ENCODE assay signal across 8 mouse cellular contexts in genomic region chr13:9763828-9764645, GRCm38 (mm10). TPM values are rescaled to one million over a fixed set of nuclear protein-coding genes. Genes with fewer than 3 reads are reported as not detected.
A peak's percentile ranks its signal among the peaks of the same experiment; 100 is the strongest.
DNase-seq lines count a peak whose midpoint lies in the region; ATAC-seq lines count a peak whose summit lies in the region.

No protein-coding gene starts in this region.

- peaks cover 49% of the 10 kb centered on the region for H3K4me1 ChIP-seq in embryonic facial prominence, embryonic 13.5 days
- peaks cover 21% of the 10 kb centered on the region for H3K4me1 ChIP-seq in kidney, embryonic 14.5 days (ENCODE audit: control insufficient read depth, insufficient read depth, low read length)
- peaks cover 46% of the 10 kb centered on the region for H3K4me1 ChIP-seq in liver, embryonic 12.5 days
- peaks cover 22% of the 10 kb centered on the region; the same call in 1 of the 2 replicates for H3K4me1 ChIP-seq in stomach, embryonic 14.5 days (ENCODE audit: control insufficient read depth, insufficient read depth, low read length)

- H3K27me3 ChIP-seq in embryonic facial prominence, embryonic 13.5 days, result no peaks in the 10 kb centered on the region
- H3K27me3 ChIP-seq in kidney, embryonic 14.5 days (ENCODE audit: control insufficient read depth, insufficient read depth, low read length), result no peaks in the 10 kb centered on the region
- H3K27me3 ChIP-seq in liver, embryonic 12.5 days (replicated peaks), result no peaks in the 10 kb centered on the region; the same call in 1 of the 2 replicates
- H3K27me3 ChIP-seq in stomach, embryonic 14.5 days (ENCODE audit: control insufficient read depth, insufficient read depth, low read length), result no peaks in the 10 kb centered on the region

- no peaks in the 10 kb centered on the region for H3K9me3 ChIP-seq in embryonic facial prominence, embryonic 13.5 days
- no peaks in the 10 kb centered on the region for H3K9me3 ChIP-seq in kidney, embryonic 14.5 days (ENCODE audit: control insufficient read depth, low read length)
- H3K9me3 ChIP-seq in liver, embryonic 12.5 days (replicated peaks), result no peaks in the 10 kb centered on the region
- H3K9me3 ChIP-seq in stomach, embryonic 14.5 days (ENCODE audit: control insufficient read depth, low read depth, low read length), result no peaks in the 10 kb centered on the region

- ATAC-seq in embryonic facial prominence, embryonic 13.5 days (ENCODE audit: insufficient number of reproducible peaks, insufficient read depth, low FRiP score, low TSS enrichment, low read depth), result peak; percentile 73
- ATAC-seq in kidney, embryonic 14.5 days (ENCODE audit: low FRiP score, low TSS enrichment), result peak; percentile 80
- peak; percentile 73 for ATAC-seq in liver, embryonic 12.5 days
- ATAC-seq in stomach, embryonic 14.5 days (ENCODE audit: insufficient number of reproducible peaks, insufficient read depth, low FRiP score, low read depth), result peak; percentile 76

- DNase-seq in 3T3-L1 (ENCODE audit: low read depth, low spot score), result peak; percentile 28
- peak; percentile 79 for DNase-seq in adrenal gland, postnatal 25 days
- DNase-seq in heart, adult 9 months (ENCODE audit: low spot score in 2 of 2), result peak; percentile 63 to 65
- peak; percentile 45 to 65 for DNase-seq in natural killer cell, adult 2 months (ENCODE audit: low spot score in 2 of 2)

- peak overlapping the region; percentile 100 for H3K27ac ChIP-seq in embryonic facial prominence, embryonic 13.5 days
- peak overlapping the region; percentile 99 for H3K27ac ChIP-seq in kidney, embryonic 14.5 days (ENCODE audit: low read depth, low read length)
- peak overlapping the region; percentile 91 for H3K27ac ChIP-seq in liver, embryonic 12.5 days
- peak overlapping the region; percentile 100 for H3K27ac ChIP-seq in stomach, embryonic 14.5 days (ENCODE audit: low read length)

- peak overlapping the region; percentile 99 for H3K9ac ChIP-seq in embryonic facial prominence, embryonic 13.5 days
- H3K9ac ChIP-seq in kidney, embryonic 14.5 days (ENCODE audit: low read depth, low read length), result peak overlapping the region; percentile 100
- peak overlapping the region; percentile 92 for H3K9ac ChIP-seq in liver, embryonic 12.5 days
- peak overlapping the region; percentile 98 for H3K9ac ChIP-seq in stomach, embryonic 14.5 days (replicated peaks; ENCODE audit: low read depth, low read length)

- under 1% methylated on average over 59 of the region's 111 CpGs for WGBS in embryonic facial prominence, embryonic 13.5 days
- WGBS in kidney, embryonic 14.5 days, result under 1% methylated on average over 62 of the region's 111 CpGs
- under 1% methylated on average over 70 of the region's 111 CpGs for WGBS in liver, embryonic 12.5 days (ENCODE audit: insufficient replicate concordance)
- WGBS in stomach, embryonic 14.5 days, result under 1% methylated on average over 53 of the region's 111 CpGs

- H3K36me3 ChIP-seq in embryonic facial prominence, embryonic 13.5 days, result no peaks in the 10 kb centered on the region
- no peaks in the 10 kb centered on the region for H3K36me3 ChIP-seq in kidney, embryonic 14.5 days (ENCODE audit: control insufficient read depth, insufficient read depth, low read length)
- H3K36me3 ChIP-seq in liver, embryonic 12.5 days, result no peaks in the 10 kb centered on the region
- no peaks in the 10 kb centered on the region for H3K36me3 ChIP-seq in stomach, embryonic 14.5 days (ENCODE audit: control insufficient read depth, insufficient read depth, low read length)

- peak overlapping the region; percentile 98 for H3K4me3 ChIP-seq in embryonic facial prominence, embryonic 13.5 days
- H3K4me3 ChIP-seq in kidney, embryonic 14.5 days (ENCODE audit: low read length), result peak overlapping the region; percentile 91
- peak overlapping the region; percentile 89 for H3K4me3 ChIP-seq in liver, embryonic 12.5 days
- peak overlapping the region; percentile 90 for H3K4me3 ChIP-seq in stomach, embryonic 14.5 days (ENCODE audit: low read depth, low read length)

- peak overlapping the region; percentile 73 for H3K4me2 ChIP-seq in embryonic facial prominence, embryonic 13.5 days
- H3K4me2 ChIP-seq in kidney, embryonic 14.5 days (replicated peaks; ENCODE audit: low read depth, low read length), result peak overlapping the region; percentile 74
- peak overlapping the region; percentile 95 for H3K4me2 ChIP-seq in liver, embryonic 12.5 days
- H3K4me2 ChIP-seq in stomach, embryonic 14.5 days (replicated peaks; ENCODE audit: low read depth, low read length), result peak overlapping the region; percentile 39

RNA-seq across cellular contexts. Expression of gene Zmynd11, which starts 1.1 kb away (rescaled TPM):
- 137 and 168 TPM in 2 replicates for total RNA-seq in adrenal gland, postnatal 25 days (2021)
- polyA plus RNA-seq in embryonic facial prominence, embryonic 13.5 days (2015; fragmentation: Nextera tagmentation; extraction: Ambion mirVana), result 119 and 140 TPM in 2 replicates
- polyA plus RNA-seq in kidney, embryonic 14.5 days (2014; fragmentation: Nextera tagmentation; extraction: Ambion mirVana), result 54.4 and 119 TPM in 2 replicates
- 39.5 and 41.5 TPM in 2 replicates for polyA plus RNA-seq in liver, embryonic 12.5 days (2016; fragmentation: Nextera tagmentation; extraction: Ambion mirVana)
- polyA plus RNA-seq in stomach, embryonic 14.5 days (2014; fragmentation: Nextera tagmentation; extraction: Ambion mirVana), result 142 and 148 TPM in 2 replicates

Comparison
In these comparisons a context has a peak if more than half of its experiments do, and no peak if none do; other contexts are left out.
1. Peak in every context shown above with its lines: DNase-seq, ATAC-seq, H3K4me3 ChIP-seq and H3K27ac ChIP-seq.
2. DNase-seq: peak in every context shown above with its lines; median percentile 79 in adrenal gland, postnatal 25 days; 64 in heart, adult 9 months; 55 in natural killer cell, adult 2 months; 28 in 3T3-L1.
3. H3K4me2 ChIP-seq: peak in every context shown above with its lines; median percentile 95 in liver, embryonic 12.5 days; 74 in kidney, embryonic 14.5 days; 73 in embryonic facial prominence, embryonic 13.5 days; 39 in stomach, embryonic 14.5 days.